Mouse (Mus musculus): ENCODE results near the gene Siae.

The Siae gene

GRCm38 (mm10) chr9:37540701-37541575, 14.6 kb upstream of the Siae start:
- DNase-seq (ENCODE audit: low read depth), result no peak

GRCm38 (mm10) chr9:37541851-37542642, 13.5 kb upstream of the Siae start:
- no peak for DNase-seq (ENCODE audit: low read depth)

- no peak for DNase-seq (ENCODE audit: low read depth)
Observed at GRCm38 (mm10) chr9:37543869-37544440, 11.5 kb upstream of the Siae start.

GRCm38 (mm10) chr9:37544447-37545165, 10.9 kb upstream of the Siae start:
- DNase-seq (ENCODE audit: low read depth), result no peak

GRCm38 (mm10) chr9:37545166-37545610, 10.3 kb upstream of the Siae start:
- no peak for DNase-seq (ENCODE audit: low read depth)

GRCm38 (mm10) chr9:37545847-37546452, 9.5 kb upstream of the Siae start:
- DNase-seq (ENCODE audit: low read depth), result no peak

GRCm38 (mm10) chr9:37546889-37547288, 8.6 kb upstream of the Siae start:
- DNase-seq (ENCODE audit: low read depth), result no peak

- no peak for DNase-seq (ENCODE audit: low read depth)
Observed at GRCm38 (mm10) chr9:37550435-37550834, 5.1 kb upstream of the Siae start.

GRCm38 (mm10) chr9:37551751-37552531, 3.6 kb upstream of the Siae start:
- no peak for DNase-seq (ENCODE audit: low read depth)

GRCm38 (mm10) chr9:37552536-37553293, 2.8 kb upstream of the Siae start, which contains the start of gene Nrgn:
Gene Nrgn, minus strand, starts transcription at chr9:37552904.
- peak; percentile 67 for DNase-seq (ENCODE audit: low read depth)

GRCm38 (mm10) chr9:37554279-37554678, 1.2 kb upstream of the Siae start:
- no peak for DNase-seq (ENCODE audit: low read depth)

GRCm38 (mm10) chr9:37556366-37556765, 868 bp downstream of the Siae start:
- DNase-seq (ENCODE audit: low read depth), result no peak

GRCm38 (mm10) chr9:37560617-37561016, 5.1 kb downstream of the Siae start:
- DNase-seq (ENCODE audit: low read depth), result no peak

- no peak for DNase-seq (ENCODE audit: low read depth)
Observed at GRCm38 (mm10) chr9:37563805-37564204, 8.3 kb downstream of the Siae start.

- DNase-seq (ENCODE audit: low read depth), result no peak
Observed at GRCm38 (mm10) chr9:37567019-37567418, 11.5 kb downstream of the Siae start.

GRCm38 (mm10) chr9:37567454-37567853, 12.0 kb downstream of the Siae start:
- DNase-seq (ENCODE audit: low read depth), result no peak

- no peak for DNase-seq (ENCODE audit: low read depth)
Observed at GRCm38 (mm10) chr9:37567892-37568604, 12.6 kb downstream of the Siae start.

- DNase-seq (ENCODE audit: low read depth), result no peak
Observed at GRCm38 (mm10) chr9:37568605-37569214, 13.2 kb downstream of the Siae start.

All from c-Kit-positive CD71-negative TER-119-negative erythroid progenitor cells, embryonic 14.5 days (primary cell).